Mouse (Mus musculus) hindbrain, embryonic 10.5 days (tissue): ENCODE results near the gene Trpc2. TPM values are rescaled to one million over a fixed set of nuclear protein-coding genes. Genes with fewer than 3 reads are reported as not detected.

ENCODE experiments used
- DNase-seq: peaks from one replicate; pipeline ENCODE4 v3.0.0-alpha.2; 2017; ENCODE audit warnings: low spot score
- H3K27ac ChIP-seq: fragments of 300-500 bp; sonication (generic); 2 replicates; pipeline ENCODE4 v1.5.1; 2016; ENCODE audit warnings: mild to moderate bottlenecking, moderate library complexity
- H3K27me3 ChIP-seq: fragments of 300-500 bp; sonication (generic); 2 replicates; pipeline ENCODE4 v1.6.1; 2016; ENCODE audit warnings: mild to moderate bottlenecking; ENCODE audit not compliant: poor library complexity, insufficient read depth, severe bottlenecking
- H3K36me3 ChIP-seq: fragments of 300-500 bp; sonication (generic); 2 replicates; pipeline ENCODE4 v1.6.1; 2016; ENCODE audit warnings: mild to moderate bottlenecking, moderate library complexity
- H3K4me1 ChIP-seq: fragments of 300-500 bp; sonication (generic); replicated peaks from 2 replicates; pipeline ENCODE4 v1.6.1; 2016; ENCODE audit warnings: mild to moderate bottlenecking
- H3K4me3 ChIP-seq: fragments of 300-500 bp; sonication (generic); 2 replicates; pipeline ENCODE4 v1.5.1; 2016; ENCODE audit warnings: mild to moderate bottlenecking, moderate library complexity
- H3K9me3 ChIP-seq: fragments of 300-500 bp; sonication (generic); 2 replicates; pipeline ENCODE4 v1.6.1; 2016; ENCODE audit warnings: mild to moderate bottlenecking, moderate library complexity
- WGBS: fragments of 180-500 bp; shearing (Covaris S2); methylation state at CpG from one replicate; pipeline ENCODE4 v1.1.7; 2016; 5-methylcytosine and 5-hydroxymethylcytosine counted together
- polyA plus RNA-seq: library from polyadenylated mRNA; unstranded; fragments of >200 nt; fragmentation: Nextera tagmentation; extraction: Ambion mirVana; gene quantifications from 2 replicates; pipeline ENCODE4 v1.2.1, GENCODE M21; 2016

The Trpc2 gene
- polyA plus RNA-seq, 1 experiment from 2014 or later = not detected

- Histone ChIP-seq H3K27ac (no peak overlapping the region), H3K4me3 (no peak overlapping the region), H3K4me1 (peaks cover 17% of the 10 kb centered on the region), H3K27me3 (peaks cover 4% of the 10 kb centered on the region; the same call in 1 of the 2 replicates), H3K36me3 (no peaks in the 10 kb centered on the region), H3K9me3 (no peaks in the 10 kb centered on the region)
- WGBS = 93% methylated on average over 1 of the region's 1 CpGs
- no peak for DNase-seq
Measured at GRCm38 (mm10) chr7:102108206-102108605, 25.3 kb downstream of the Trpc2 start.

DNA sequence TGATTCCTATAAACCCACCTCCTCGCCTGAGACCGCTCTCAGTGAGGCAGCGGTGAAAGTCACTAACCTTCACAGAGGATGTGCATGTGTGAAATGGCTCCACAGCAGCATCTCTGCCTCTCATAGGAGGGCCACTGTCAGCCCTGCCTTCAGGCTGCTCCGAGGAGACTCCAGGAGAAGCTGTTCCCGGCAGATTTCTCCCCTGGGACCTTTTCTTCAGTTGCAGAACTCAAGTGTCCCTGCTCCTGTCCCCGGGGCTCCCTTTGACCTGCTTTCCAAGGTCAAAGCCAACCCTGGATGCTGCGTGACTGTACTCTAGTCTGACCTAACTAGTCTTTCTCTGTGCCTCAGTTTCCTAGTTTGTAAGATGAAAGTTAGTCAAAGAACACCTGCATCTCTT is 26.3 kb downstream of the Trpc2 start, which contains the start of gene Art5:
Gene Art5, minus strand, starts transcription at position 319 of the 400 bp plus-strand sequence.
- H3K4me1 ChIP-seq = peaks cover 14% of the 10 kb centered on the region
- H3K4me3 ChIP-seq = no peak within 1 kb of the TSS
- H3K27me3 ChIP-seq = peaks cover 4% of the 10 kb centered on the region; the same call in 1 of the 2 replicates
- no peaks in the 10 kb centered on the region for H3K9me3 ChIP-seq
- 83% methylated on average over 7 of the region's 7 CpGs for WGBS
- no peak within 1 kb of the TSS for H3K27ac ChIP-seq
- DNase-seq = no peak
- H3K36me3 ChIP-seq = no peaks in the 10 kb centered on the region

- Histone ChIP-seq H3K27ac (no peak overlapping the region), H3K4me1 (peaks cover 11% of the 10 kb centered on the region), H3K4me3 (no peak overlapping the region), H3K36me3 (no peaks in the 10 kb centered on the region), H3K27me3 (peaks cover 4% of the 10 kb centered on the region; the same call in 1 of the 2 replicates), H3K9me3 (no peaks in the 10 kb centered on the region)
- WGBS = 91% methylated on average over 4 of the region's 4 CpGs
- no peak for DNase-seq
Measured at GRCm38 (mm10) chr7:102109746-102110145, 26.8 kb downstream of the Trpc2 start.

DNA sequence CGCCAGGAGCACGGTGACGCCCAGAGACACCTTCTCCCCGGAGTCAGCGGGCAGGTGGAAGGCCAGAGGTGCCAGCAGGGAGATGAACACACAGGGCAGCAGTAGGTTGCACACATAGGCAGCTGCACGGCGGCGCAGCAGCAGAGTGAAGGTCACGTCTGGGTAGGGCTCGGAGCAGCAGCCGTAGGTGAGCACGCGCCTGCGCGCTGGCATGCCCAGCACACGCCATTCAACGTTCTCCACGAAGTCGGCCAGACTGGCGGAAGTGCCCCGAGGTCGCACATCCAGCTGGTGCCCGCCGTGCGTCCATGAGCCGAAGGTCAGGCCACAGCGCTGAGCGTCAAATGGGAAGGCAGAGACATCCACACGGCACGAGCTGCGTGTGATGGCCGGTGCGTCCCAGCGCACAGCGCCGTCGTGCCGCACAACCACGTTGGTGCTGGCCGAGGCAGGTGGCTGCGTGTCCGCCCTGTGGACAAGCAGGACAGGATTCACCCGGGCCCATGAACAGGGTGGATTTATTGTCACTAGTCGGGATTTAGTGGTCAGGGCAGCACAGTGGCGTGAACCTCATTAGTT is 30.3 kb downstream of the Trpc2 start:
- WGBS = 82% methylated on average over 45 of the region's 45 CpGs

DNA sequence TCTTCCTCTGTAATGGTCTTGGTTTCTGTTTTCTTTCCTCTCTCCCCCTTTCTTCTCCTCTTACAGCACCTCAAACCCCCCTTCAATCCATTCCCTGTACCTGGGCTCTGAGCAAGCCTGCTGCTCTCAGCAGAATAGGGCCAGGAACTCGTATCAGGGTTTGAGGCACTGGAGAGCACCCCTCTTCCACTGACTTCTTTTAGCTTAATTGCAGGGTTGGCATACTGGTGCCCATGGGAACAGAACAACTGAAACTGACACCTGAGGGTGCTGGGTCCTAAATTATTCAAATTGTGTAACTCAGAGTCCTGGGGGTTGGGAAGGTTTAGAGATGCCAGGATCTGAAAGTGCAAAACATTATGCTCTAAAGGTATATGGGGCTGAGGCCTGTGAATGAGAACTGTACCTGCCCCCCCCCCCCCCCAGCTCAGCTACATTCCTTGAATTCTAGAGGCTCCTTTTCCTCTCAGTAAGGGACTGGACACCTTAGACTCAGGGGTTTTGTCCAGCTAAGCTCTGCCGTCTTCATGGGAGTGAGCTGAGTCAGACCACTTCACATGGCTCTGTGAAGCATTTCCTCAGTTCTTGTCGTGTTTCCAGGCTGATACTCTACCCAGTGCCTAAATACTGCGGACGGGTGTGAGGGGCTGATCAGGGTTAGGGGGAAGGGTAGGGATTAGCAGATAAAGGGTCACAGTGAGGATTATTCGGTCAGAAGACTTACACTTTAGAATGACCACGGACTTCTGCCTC is 33.8 kb downstream of the Trpc2 start, which contains the start of gene Chrna10:
Gene Chrna10, minus strand, starts transcription at position 250 of the 753 bp plus-strand sequence.
- Histone ChIP-seq H3K27ac (no peak within 1 kb of the TSS), H3K9me3 (no peaks in the 10 kb centered on the region), H3K4me1 (no peaks in the 10 kb centered on the region), H3K4me3 (no peak within 1 kb of the TSS), H3K36me3 (peaks cover 38% of the 10 kb centered on the region), H3K27me3 (no peaks in the 10 kb centered on the region)
- DNase-seq = no peak
- 66% methylated on average over 7 of the region's 7 CpGs for WGBS

More for the DNA sequence above, 30.3 kb downstream of the Trpc2 start:
- H3K36me3 ChIP-seq = peaks cover 4% of the 10 kb centered on the region
- no peak overlapping the region for H3K4me3 ChIP-seq
- DNase-seq = no peak
- H3K27ac ChIP-seq = no peak overlapping the region
- H3K27me3 ChIP-seq = no peaks in the 10 kb centered on the region
- H3K9me3 ChIP-seq = no peaks in the 10 kb centered on the region
- no peaks in the 10 kb centered on the region for H3K4me1 ChIP-seq

- no peak for DNase-seq
- no peaks in the 10 kb centered on the region for H3K9me3 ChIP-seq
- H3K4me1 ChIP-seq = no peaks in the 10 kb centered on the region
- no peak overlapping the region for H3K4me3 ChIP-seq
- 79% methylated on average over 6 of the region's 6 CpGs for WGBS
- H3K27ac ChIP-seq = no peak overlapping the region
- peaks cover 45% of the 10 kb centered on the region for H3K36me3 ChIP-seq
- no peaks in the 10 kb centered on the region for H3K27me3 ChIP-seq
Measured at GRCm38 (mm10) chr7:102117382-102117781, 34.5 kb downstream of the Trpc2 start.

DNA sequence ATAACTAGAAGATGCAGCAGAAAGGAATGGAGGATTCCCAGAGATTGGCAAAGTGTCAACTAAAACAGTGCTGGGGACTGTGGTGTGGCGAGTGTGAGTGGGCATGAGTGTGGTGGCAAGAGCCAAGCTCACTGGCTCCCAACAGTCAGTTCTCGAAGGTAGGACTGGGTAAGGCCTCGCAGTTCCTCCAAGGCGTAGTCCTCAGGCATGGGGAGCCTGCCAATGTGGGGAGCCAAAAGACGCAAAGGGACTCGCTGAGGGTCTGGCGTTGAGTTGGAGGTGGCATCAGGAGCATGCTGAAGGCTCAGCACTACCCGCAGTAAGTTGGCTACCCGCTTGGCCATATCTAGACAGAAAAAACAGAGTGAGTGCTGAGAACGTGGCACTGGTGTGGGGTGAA is 37.4 kb downstream of the Trpc2 start:
- H3K9me3 ChIP-seq = no peaks in the 10 kb centered on the region
- no peaks in the 10 kb centered on the region for H3K27me3 ChIP-seq
- WGBS = 95% methylated on average over 10 of the region's 10 CpGs
- no peaks in the 10 kb centered on the region for H3K4me1 ChIP-seq
- no peak for DNase-seq
- H3K36me3 ChIP-seq = peaks cover 74% of the 10 kb centered on the region
- no peak overlapping the region for H3K4me3 ChIP-seq
- H3K27ac ChIP-seq = no peak overlapping the region

GRCm38 (mm10) chr7:102132395-102132794 is 49.5 kb downstream of the Trpc2 start:
- Histone ChIP-seq H3K4me1 (no peaks in the 10 kb centered on the region), H3K9me3 (no peaks in the 10 kb centered on the region), H3K27me3 (no peaks in the 10 kb centered on the region), H3K36me3 (peaks cover 100% of the 10 kb centered on the region), H3K4me3 (no peak overlapping the region), H3K27ac (no peak overlapping the region)
- no peak for DNase-seq
- 91% methylated on average over 4 of the region's 4 CpGs for WGBS

GRCm38 (mm10) chr7:102137464-102137863 is 54.5 kb downstream of the Trpc2 start:
- H3K4me1 ChIP-seq = no peaks in the 10 kb centered on the region
- H3K27ac ChIP-seq = no peak overlapping the region
- H3K36me3 ChIP-seq = peaks cover 98% of the 10 kb centered on the region
- H3K27me3 ChIP-seq = no peaks in the 10 kb centered on the region
- WGBS = 80% methylated on average over 1 of the region's 1 CpGs
- H3K9me3 ChIP-seq = no peaks in the 10 kb centered on the region
- DNase-seq = peak; percentile 32
- H3K4me3 ChIP-seq = no peak overlapping the region

DNA sequence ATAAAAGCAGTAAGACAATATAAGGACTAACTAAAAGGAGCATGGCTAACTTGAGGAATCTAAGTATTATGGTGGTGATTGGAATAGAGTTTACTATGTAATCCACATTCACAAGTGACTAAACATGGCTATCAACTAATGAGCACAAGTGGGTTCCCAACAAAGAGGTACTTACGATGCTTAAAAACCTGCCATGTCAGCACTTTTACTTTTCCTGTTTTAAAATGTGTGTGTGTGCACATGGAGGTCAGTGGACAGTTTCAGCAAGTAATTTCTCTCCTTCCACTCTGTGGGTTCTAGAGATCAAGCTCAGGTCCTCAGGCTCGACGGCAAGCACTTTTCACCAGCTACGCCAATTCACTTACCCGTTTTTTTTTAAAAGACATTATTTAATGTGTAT is 55.0 kb downstream of the Trpc2 start:
- Histone ChIP-seq H3K4me3 (no peak overlapping the region), H3K36me3 (peaks cover 98% of the 10 kb centered on the region), H3K9me3 (no peaks in the 10 kb centered on the region), H3K4me1 (no peaks in the 10 kb centered on the region), H3K27me3 (no peaks in the 10 kb centered on the region), H3K27ac (no peak overlapping the region)
- no peak for DNase-seq
- WGBS = 97% methylated on average over 5 of the region's 5 CpGs

Other genes starting within 250 kb of the Trpc2 start
- 37.6 and 37.8 TPM in 2 replicates for gene Inppl1, start 244.9 kb upstream of the Trpc2 start, polyA plus RNA-seq
- gene Folr2, start 225.9 kb upstream of the Trpc2 start, polyA plus RNA-seq = 0.76 TPM in 1 of 2 replicates, not detected in the other
- 91.2 and 103 TPM in 2 replicates for gene Anapc15, start 219.4 kb upstream of the Trpc2 start, polyA plus RNA-seq
- 10.8 and 17.1 TPM in 2 replicates for gene Folr1, start 212.3 kb upstream of the Trpc2 start, polyA plus RNA-seq
- 165 and 173 TPM in 2 replicates for gene Lamtor1, start 177.2 kb upstream of the Trpc2 start, polyA plus RNA-seq
- gene Tomt, start 176.8 kb upstream of the Trpc2 start, polyA plus RNA-seq = 0.31 and 0.75 TPM in 2 replicates
- gene Lrrc51, start 149.2 kb upstream of the Trpc2 start, polyA plus RNA-seq = 9.6 and 13.8 TPM in 2 replicates
- gene Numa1, start 149.0 kb upstream of the Trpc2 start, polyA plus RNA-seq = 79.0 and 80.6 TPM in 2 replicates
- 2.4 and 3.8 TPM in 2 replicates for gene Il18bp, start 64.4 kb upstream of the Trpc2 start, polyA plus RNA-seq
- 30.3 and 32.3 TPM in 2 replicates for gene Rnf121, start 17.6 kb upstream of the Trpc2 start, polyA plus RNA-seq
- gene Xndc1, start 17.6 kb upstream of the Trpc2 start, polyA plus RNA-seq = 37.4 and 42.3 TPM in 2 replicates
- gene Xntrpc, start 17.4 kb upstream of the Trpc2 start, polyA plus RNA-seq = 2.0 and 2.2 TPM in 2 replicates
- gene Art1, start 18.6 kb downstream of the Trpc2 start, polyA plus RNA-seq = 0.78 and 1.7 TPM in 2 replicates
- 2.7 and 5.7 TPM in 2 replicates for gene Art5, start 26.4 kb downstream of the Trpc2 start, polyA plus RNA-seq
- not detected in 2 replicates for gene Chrna10, start 33.7 kb downstream of the Trpc2 start, polyA plus RNA-seq
- gene Nup98, start 127.1 kb downstream of the Trpc2 start, polyA plus RNA-seq = 36.9 and 42.6 TPM in 2 replicates
- 44.2 and 51.6 TPM in 2 replicates for gene Pgap2, start 127.1 kb downstream of the Trpc2 start, polyA plus RNA-seq
- gene Rhog, start 172.9 kb downstream of the Trpc2 start, polyA plus RNA-seq = 34.3 and 41.3 TPM in 2 replicates
- 8.9 and 13.5 TPM in 2 replicates for gene Stim1, start 184.7 kb downstream of the Trpc2 start, polyA plus RNA-seq